Mouse (Mus musculus): ENCODE data around the gene Cd247. TPM values are rescaled to one million over a fixed set of nuclear protein-coding genes. Genes with fewer than 3 reads are reported as not detected.
"Not testable (repeated sequence)": the region's sequence is repeated elsewhere in the genome, so short reads cannot be mapped to it uniquely, and the experiment has no call there.

Gene Cd247
- total RNA-seq (2022) = not detected

- no peak for DNase-seq (ENCODE audit: low spot score in 2 of 2)
These were observed at the start of gene Cd247 for GRCm38 (mm10) chr1:165788511-165788910. Cd247 (plus strand) TSS chr1:165788681.

GRCm38 (mm10) chr1:165738985-165739384 is 49.5 kb upstream of the Cd247 start:
- DNase-seq (ENCODE audit: low spot score in 2 of 2) = no peak

GRCm38 (mm10) chr1:165741989-165742388 is 46.5 kb upstream of the Cd247 start:
- DNase-seq (ENCODE audit: low spot score in 2 of 2) = no peak

- no peak for DNase-seq (ENCODE audit: low spot score in 2 of 2)
These were observed 40.4 kb upstream of the Cd247 start for GRCm38 (mm10) chr1:165748053-165748452.

GRCm38 (mm10) chr1:165751142-165751541 is 37.3 kb upstream of the Cd247 start:
- no peak for DNase-seq (ENCODE audit: low spot score in 2 of 2)

GRCm38 (mm10) chr1:165751838-165752237 is 36.6 kb upstream of the Cd247 start:
- no peak for DNase-seq (ENCODE audit: low spot score in 2 of 2)

GRCm38 (mm10) chr1:165754205-165754604 is 34.3 kb upstream of the Cd247 start:
- DNase-seq (ENCODE audit: low spot score in 2 of 2) = no peak

- DNase-seq (ENCODE audit: low spot score in 2 of 2) = no peak
These were observed 33.3 kb upstream of the Cd247 start for GRCm38 (mm10) chr1:165755194-165755593.

GRCm38 (mm10) chr1:165761522-165762305 is 26.8 kb upstream of the Cd247 start:
- DNase-seq (ENCODE audit: low spot score in 2 of 2) = no peak

- DNase-seq (ENCODE audit: low spot score in 2 of 2) = not testable (repeated sequence)
These were observed 26.0 kb upstream of the Cd247 start for GRCm38 (mm10) chr1:165762498-165762897.

- no peak for DNase-seq (ENCODE audit: low spot score in 2 of 2)
These were observed 25.4 kb upstream of the Cd247 start for GRCm38 (mm10) chr1:165762914-165763634.

GRCm38 (mm10) chr1:165763635-165764372 is 24.7 kb upstream of the Cd247 start, which contains the start of gene Creg1:
Creg1 (plus strand) TSS chr1:165763746.
- DNase-seq (ENCODE audit: low spot score in 2 of 2) = peak; percentile 78 to 90

GRCm38 (mm10) chr1:165764571-165764970 is 23.9 kb upstream of the Cd247 start:
- DNase-seq (ENCODE audit: low spot score in 2 of 2) = no peak

GRCm38 (mm10) chr1:165765041-165765440 is 23.4 kb upstream of the Cd247 start:
- DNase-seq (ENCODE audit: low spot score in 2 of 2) = no peak

- no peak for DNase-seq (ENCODE audit: low spot score in 2 of 2)
These were observed 22.7 kb upstream of the Cd247 start for GRCm38 (mm10) chr1:165765651-165766294.

- no peak for DNase-seq (ENCODE audit: low spot score in 2 of 2)
These were observed 22.1 kb upstream of the Cd247 start for GRCm38 (mm10) chr1:165766295-165766890.

- no peak for DNase-seq (ENCODE audit: low spot score in 2 of 2)
These were observed 19.5 kb upstream of the Cd247 start for GRCm38 (mm10) chr1:165768894-165769512.

- DNase-seq (ENCODE audit: low spot score in 2 of 2) = no peak
These were observed 18.2 kb upstream of the Cd247 start for GRCm38 (mm10) chr1:165770181-165770759.

- DNase-seq (ENCODE audit: low spot score in 2 of 2) = peak in 1 of 2 experiments; percentile 33
These were observed 17.0 kb upstream of the Cd247 start for GRCm38 (mm10) chr1:165771491-165771897.

- DNase-seq (ENCODE audit: low spot score in 2 of 2) = no peak
These were observed 16.5 kb upstream of the Cd247 start for GRCm38 (mm10) chr1:165771998-165772397.

All from left cerebral cortex, adult 8-10 months (tissue).